8 mouse cellular contexts compared by ENCODE assay signal in genomic region chr6:85586805-85587367, GRCm38 (mm10). TPM values are rescaled to one million over a fixed set of nuclear protein-coding genes. Genes with fewer than 3 reads are reported as not detected.
A peak's percentile ranks its signal among the peaks of the same experiment; 100 is the strongest.
DNase-seq lines count a peak whose midpoint lies in the region; ATAC-seq and TF ChIP-seq lines count a peak whose summit lies in the region.

No protein-coding gene starts in this region.

- H3K36me3 ChIP-seq in embryonic facial prominence, embryonic 15.5 days = no peaks in the 10 kb centered on the region
- no peaks in the 10 kb centered on the region for H3K36me3 ChIP-seq in intestine, postnatal 0 days (ENCODE audit: control insufficient read depth, insufficient read depth)
- no peaks in the 10 kb centered on the region for H3K36me3 ChIP-seq in lung, embryonic 16.5 days (ENCODE audit: control insufficient read depth, insufficient read depth, low read length)

- TF ChIP-seq CTCF in gastrocnemius, adult 2 months (IDR thresholded peaks at IDR 0.05) = peak; percentile 53
- TF ChIP-seq CTCF in intestine, postnatal 0 days (IDR thresholded peaks at IDR 0.05; ENCODE audit: low read depth) = peak; percentile 45

- H3K4me3 ChIP-seq in gastrocnemius, adult 2 months = peak overlapping the region; percentile 78
- peak overlapping the region; percentile 74 for H3K4me3 ChIP-seq in embryonic facial prominence, embryonic 15.5 days (replicated peaks)
- peak overlapping the region; percentile 77 for H3K4me3 ChIP-seq in intestine, postnatal 0 days (ENCODE audit: low read depth, low read length)
- H3K4me3 ChIP-seq in lung, embryonic 16.5 days (ENCODE audit: low read length) = peak overlapping the region; percentile 93

- H3K27ac ChIP-seq in gastrocnemius, adult 2 months = no peak overlapping the region
- H3K27ac ChIP-seq in embryonic facial prominence, embryonic 15.5 days (replicated peaks) = no peak overlapping the region
- H3K27ac ChIP-seq in intestine, postnatal 0 days (ENCODE audit: low read depth, low read length) = no peak overlapping the region
- no peak overlapping the region for H3K27ac ChIP-seq in lung, embryonic 16.5 days (ENCODE audit: low read length)

- no peak for DNase-seq in gastrocnemius, adult 2 months
- DNase-seq in gastrocnemius, postnatal 25 days = no peak
- DNase-seq in NIH3T3 (ENCODE audit: low read depth) = peak; percentile 26
- peak; percentile 42 for DNase-seq in testis, postnatal 14 days (ENCODE audit: low spot score)
- no peak for DNase-seq in gastrocnemius, adult 8-10 months (ENCODE audit: low spot score in 2 of 2)

- no peak overlapping the region for H3K9ac ChIP-seq in embryonic facial prominence, embryonic 15.5 days
- no peak overlapping the region; the same call in 1 of the 2 replicates for H3K9ac ChIP-seq in intestine, postnatal 0 days (ENCODE audit: low read depth, low read length)
- H3K9ac ChIP-seq in lung, embryonic 16.5 days (ENCODE audit: low read length) = no peak overlapping the region; the same call in 1 of the 2 replicates

- H3K27me3 ChIP-seq in embryonic facial prominence, embryonic 15.5 days = no peaks in the 10 kb centered on the region
- H3K27me3 ChIP-seq in intestine, postnatal 0 days (replicated peaks; ENCODE audit: control insufficient read depth, insufficient read depth, low read length) = no peaks in the 10 kb centered on the region
- H3K27me3 ChIP-seq in lung, embryonic 16.5 days (ENCODE audit: control insufficient read depth, insufficient read depth, low read depth, low read length) = no peaks in the 10 kb centered on the region

- intact Hi-C loops in gastrocnemius, adult 2 months (cut with DNase I) = loop anchor here (10.0 kb wide), 2 partner anchors 328 to 1322 kb away; partner anchors contain the start of genes Nat8f1 and Tprkb

- H3K4me2 ChIP-seq in embryonic facial prominence, embryonic 15.5 days (replicated peaks) = peak overlapping the region; percentile 66
- peak overlapping the region; percentile 91 for H3K4me2 ChIP-seq in intestine, postnatal 0 days (replicated peaks; ENCODE audit: low read depth)
- H3K4me2 ChIP-seq in lung, embryonic 16.5 days (ENCODE audit: low read depth, low read length) = peak overlapping the region; percentile 86

- H3K9me3 ChIP-seq in embryonic facial prominence, embryonic 15.5 days (replicated peaks) = no peaks in the 10 kb centered on the region
- no peaks in the 10 kb centered on the region for H3K9me3 ChIP-seq in intestine, postnatal 0 days (ENCODE audit: control insufficient read depth)
- no peaks in the 10 kb centered on the region for H3K9me3 ChIP-seq in lung, embryonic 16.5 days (ENCODE audit: control insufficient read depth, low read length)

- peaks cover 19% of the 10 kb centered on the region; the same call in 1 of the 2 replicates for H3K4me1 ChIP-seq in embryonic facial prominence, embryonic 15.5 days
- H3K4me1 ChIP-seq in intestine, postnatal 0 days (replicated peaks; ENCODE audit: control insufficient read depth, insufficient read depth, low read length) = no peaks in the 10 kb centered on the region
- H3K4me1 ChIP-seq in lung, embryonic 16.5 days (replicated peaks; ENCODE audit: control insufficient read depth, insufficient read depth, low read length) = peaks cover 10% of the 10 kb centered on the region

- no peak for ATAC-seq in embryonic facial prominence, embryonic 15.5 days (ENCODE audit: insufficient number of reproducible peaks, low FRiP score, low TSS enrichment, low read depth)
- no peak for ATAC-seq in intestine, postnatal 0 days
- ATAC-seq in lung, embryonic 16.5 days (ENCODE audit: low read depth) = no peak

- WGBS in embryonic facial prominence, embryonic 15.5 days = 31% methylated on average over 9 of the region's 9 CpGs
- WGBS in intestine, postnatal 0 days = 38% methylated on average over 9 of the region's 9 CpGs
- 37% methylated on average over 9 of the region's 9 CpGs for WGBS in lung, embryonic 16.5 days

RNA-seq across cellular contexts. Expression of gene Alms1, which starts 0.4 kb away (rescaled TPM):
- under 1 TPM; 0.54 to 0.78 TPM for total RNA-seq in gastrocnemius, adult 2 months (2021)
- under 1 TPM; 0.54 to 0.70 TPM for total RNA-seq in gastrocnemius, postnatal 25 days (2021)
- polyA plus RNA-seq in embryonic facial prominence, embryonic 15.5 days (2015; fragmentation: Nextera tagmentation; extraction: Ambion mirVana) = 4.9 and 5.3 TPM in 2 replicates
- polyA plus RNA-seq in intestine, postnatal 0 days (2015; fragmentation: Nextera tagmentation; extraction: Ambion mirVana) = 0.92 and 1.1 TPM in 2 replicates
- 5.1 TPM in 2 replicates for polyA plus RNA-seq in lung, embryonic 16.5 days (2015; fragmentation: Nextera tagmentation; extraction: Ambion mirVana)
- under 1 TPM; 0.53 to 0.80 (median 0.66) TPM for total RNA-seq in gastrocnemius, adult 8-10 months (2022)

Comparison
In these comparisons a context has a peak if more than half of its experiments do, and no peak if none do; other contexts are left out.
1. DNase-seq: peak in NIH3T3 (single experiment) and testis, postnatal 14 days (single experiment); none in gastrocnemius, adult 2 months (single experiment), gastrocnemius, postnatal 25 days (single experiment) and gastrocnemius, adult 8-10 months (0 of 2).
2. Peak in every context shown above with its lines, with median percentiles within 50 percentile points of each other: H3K4me3 ChIP-seq and H3K4me2 ChIP-seq.